Mouse (Mus musculus) intestine, embryonic 16.5 days (tissue): ENCODE results near the gene Dok4. TPM values are rescaled to one million over a fixed set of nuclear protein-coding genes. Genes with fewer than 3 reads are reported as not detected.
A peak's percentile ranks its signal among the peaks of the same experiment; 100 is the strongest.

ENCODE experiments used
- ATAC-seq: fragments of 200-750 bp; cut with Nextera tagmentation; 2 replicates; pipeline ENCODE4 v1.8.0; 2017; ENCODE audit warnings: moderate TSS enrichment, moderate library complexity
- H3K27ac ChIP-seq: fragments of 300-500 bp; sonication (generic); 2 replicates; pipeline ENCODE4 v1.5.1; 2014; ENCODE audit warnings: mild to moderate bottlenecking, low read length
- H3K27me3 ChIP-seq: fragments of 300-500 bp; sonication (generic); replicated peaks from 2 replicates; pipeline ENCODE4 v1.6.1; 2014; ENCODE audit warnings: low read length, control low read depth, mixed read lengths; ENCODE audit not compliant: control insufficient read depth, insufficient read depth
- H3K36me3 ChIP-seq: fragments of 300-500 bp; sonication (generic); 2 replicates; pipeline ENCODE4 v1.6.1; 2014; ENCODE audit warnings: low read length, control low read depth; ENCODE audit not compliant: control insufficient read depth, insufficient read depth
- H3K4me1 ChIP-seq: fragments of 300-500 bp; sonication (generic); 2 replicates; pipeline ENCODE4 v1.6.1; 2014; ENCODE audit warnings: low read length, control low read depth, mixed read lengths; ENCODE audit not compliant: control insufficient read depth, insufficient read depth
- H3K4me2 ChIP-seq: fragments of 300-500 bp; sonication (generic); 2 replicates; pipeline ENCODE4 v1.6.1; 2014; ENCODE audit warnings: low read depth, low read length, control low read depth
- H3K4me3 ChIP-seq: fragments of 300-500 bp; sonication (generic); 2 replicates; pipeline ENCODE4 v1.5.1; 2014; ENCODE audit warnings: mild to moderate bottlenecking, low read length
- H3K9ac ChIP-seq: fragments of 300-500 bp; sonication (generic); 2 replicates; pipeline ENCODE4 v1.6.1; 2014; ENCODE audit warnings: low read depth, low read length
- H3K9me3 ChIP-seq: fragments of 300-500 bp; sonication (generic); 2 replicates; pipeline ENCODE4 v1.6.1; 2016; ENCODE audit warnings: low read length, control low read depth; ENCODE audit not compliant: control insufficient read depth
- WGBS: fragments of 180-500 bp; shearing (Covaris S2); extraction: QIAGEN DNeasy Blood & Tissue Kit; methylation state at CpG from one replicate; pipeline ENCODE4 v1.1.7; 2014; 5-methylcytosine and 5-hydroxymethylcytosine counted together
- polyA plus RNA-seq: library from polyadenylated mRNA; unstranded; fragments of >200 nt; fragmentation: Nextera tagmentation; extraction: Ambion mirVana; gene quantifications from 2 replicates; pipeline ENCODE4 v1.2.1, GENCODE M21; 2015

Gene Dok4
- polyA plus RNA-seq, 1 experiment from 2014 or later, result 49.6 TPM

DNA sequence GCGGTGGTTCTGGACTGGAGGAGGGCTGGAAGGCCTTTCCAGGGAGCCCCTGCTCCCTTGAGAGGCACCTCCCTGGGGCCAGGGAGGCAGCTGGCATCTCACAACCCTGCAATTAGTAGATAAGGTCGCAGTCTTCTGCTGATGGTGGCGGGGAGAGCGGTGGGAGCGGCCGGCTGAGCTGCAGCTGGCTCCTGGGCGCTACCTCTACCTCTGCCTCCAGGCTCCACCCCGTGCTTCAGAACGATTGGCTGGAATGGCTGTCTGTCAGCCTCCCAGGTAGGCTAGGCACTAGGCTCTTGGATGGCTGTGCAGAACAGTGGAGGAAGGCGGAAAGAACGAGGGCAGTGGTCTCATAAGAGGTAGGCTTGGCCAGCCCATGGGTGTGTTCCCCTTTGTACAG is 23.1 kb upstream of the Dok4 start:
- H3K4me1 ChIP-seq, result peaks cover 41% of the 10 kb centered on the region
- peak overlapping the region; percentile 79 for H3K27ac ChIP-seq

DNA sequence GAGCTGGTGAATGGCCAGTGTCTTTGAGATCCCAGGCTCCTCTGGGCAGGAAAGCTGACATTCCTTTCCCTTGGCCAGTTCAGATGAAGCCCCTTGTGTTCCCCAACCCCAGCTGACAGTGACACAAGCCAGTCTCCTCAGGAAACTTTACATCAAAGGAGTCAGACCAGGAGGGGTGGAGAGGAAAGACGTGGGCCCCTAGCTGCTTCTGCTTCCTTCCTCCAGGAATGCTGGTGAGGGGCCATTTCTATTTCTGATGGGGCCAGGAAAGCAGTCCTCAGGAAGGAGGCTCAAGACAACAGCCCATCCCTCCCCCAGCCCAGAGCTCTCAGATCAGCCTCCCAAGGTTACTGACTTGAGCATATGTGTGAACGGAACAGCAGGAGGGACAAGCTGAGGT is 16.8 kb upstream of the Dok4 start:
- ATAC-seq, result peak; percentile 30
- H3K36me3 ChIP-seq, result no peaks in the 10 kb centered on the region
- H3K27me3 ChIP-seq, result no peaks in the 10 kb centered on the region
- H3K4me3 ChIP-seq, result no peak overlapping the region
- 34% methylated on average over 2 of the region's 2 CpGs for WGBS
- no peak overlapping the region for H3K4me2 ChIP-seq
- no peaks in the 10 kb centered on the region for H3K9me3 ChIP-seq
- peaks cover 4% of the 10 kb centered on the region; the same call in 1 of the 2 replicates for H3K4me1 ChIP-seq
- H3K27ac ChIP-seq, result no peak overlapping the region
- no peak overlapping the region for H3K9ac ChIP-seq

More for the DNA sequence above, 23.1 kb upstream of the Dok4 start:
- Histone ChIP-seq H3K4me2 (peak overlapping the region; percentile 46), H3K27me3 (no peaks in the 10 kb centered on the region), H3K36me3 (no peaks in the 10 kb centered on the region), H3K9ac (peak overlapping the region; percentile 25; the same call in 1 of the 2 replicates), H3K9me3 (no peaks in the 10 kb centered on the region), H3K4me3 (peak overlapping the region; percentile 26)
- WGBS, result 14% methylated on average over 11 of the region's 11 CpGs
- peak; percentile 95 for ATAC-seq

DNA sequence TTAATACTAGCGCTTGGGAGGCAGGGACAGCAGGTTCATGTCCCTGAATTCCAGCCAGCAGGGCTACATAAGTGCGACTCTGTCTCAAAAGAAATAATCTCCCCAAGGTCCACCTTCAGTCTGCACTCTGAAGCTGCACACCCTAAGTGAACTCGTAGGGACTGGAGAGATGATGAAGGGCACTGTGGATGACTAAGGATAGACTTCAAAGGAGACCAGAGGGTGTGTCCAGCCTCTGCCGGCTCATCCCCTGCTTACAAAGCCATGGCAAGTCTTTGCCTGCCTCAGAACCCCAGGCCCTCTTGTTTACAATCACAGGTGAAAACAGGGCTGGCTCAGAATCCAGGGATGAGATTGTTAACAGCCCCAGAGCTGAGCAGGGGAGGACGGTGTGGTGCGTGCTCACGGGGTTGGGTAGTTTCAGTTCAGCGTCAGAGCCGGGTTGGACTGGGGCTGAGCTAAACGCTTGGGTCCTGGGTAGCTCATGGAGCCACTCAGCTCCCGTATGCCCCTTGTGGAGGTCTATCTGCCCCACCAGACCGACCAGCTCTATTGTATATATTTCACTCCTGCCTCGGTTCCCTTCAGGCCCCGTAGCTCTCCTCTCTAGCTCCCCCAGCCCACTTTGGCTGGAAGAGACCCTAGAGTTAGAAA is 12.4 kb upstream of the Dok4 start:
- Histone ChIP-seq H3K9ac (no peak overlapping the region), H3K27me3 (no peaks in the 10 kb centered on the region), H3K4me1 (no peaks in the 10 kb centered on the region), H3K9me3 (no peaks in the 10 kb centered on the region), H3K4me2 (peak overlapping the region; percentile 2; the same call in 1 of the 2 replicates), H3K27ac (no peak overlapping the region), H3K4me3 (no peak overlapping the region), H3K36me3 (no peaks in the 10 kb centered on the region)
- 26% methylated on average over 14 of the region's 14 CpGs for WGBS
- ATAC-seq, result no peak

DNA sequence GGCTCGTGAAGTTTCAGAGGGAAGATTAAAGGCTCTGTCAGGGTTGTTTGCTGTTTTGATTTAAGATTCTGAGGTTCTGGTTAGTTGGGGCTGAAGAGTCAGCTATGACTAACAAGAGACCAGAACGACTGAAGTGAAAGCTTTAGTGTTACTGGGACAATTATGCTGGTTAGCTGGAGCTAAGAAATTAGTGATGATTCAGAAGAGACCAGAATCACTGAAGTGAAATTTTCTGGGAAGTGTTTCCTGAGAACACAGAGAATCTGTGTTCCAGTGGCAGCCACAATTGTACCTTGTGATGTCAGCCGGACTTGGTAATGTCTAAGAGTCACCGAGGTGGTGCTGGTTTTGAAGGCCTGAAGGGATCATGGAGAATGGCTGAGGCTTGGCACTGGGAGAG is 4.6 kb upstream of the Dok4 start:
- ATAC-seq, result no peak
- 61% methylated on average over 4 of the region's 4 CpGs for WGBS
- peaks cover 6% of the 10 kb centered on the region for H3K4me1 ChIP-seq

DNA sequence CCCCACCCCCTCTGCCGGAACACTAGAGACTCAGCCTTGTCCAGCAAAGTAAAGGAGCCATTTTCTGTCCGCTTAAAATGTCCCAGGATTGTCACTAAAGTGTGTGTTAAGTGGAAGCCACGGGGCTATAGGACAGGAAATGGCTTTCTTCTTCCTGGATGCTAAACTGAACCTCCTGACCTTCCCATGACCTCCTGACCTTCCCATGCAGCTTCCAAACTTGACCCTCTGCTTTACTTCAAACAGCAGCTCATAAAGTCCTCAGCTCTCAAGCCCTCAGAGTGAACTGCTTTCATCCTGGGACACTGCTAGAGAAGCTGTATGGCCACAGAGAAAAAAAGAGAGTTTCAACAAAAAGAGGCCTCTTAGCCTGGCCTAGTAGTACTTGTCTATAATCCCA is 690 bp upstream of the Dok4 start:
- Histone ChIP-seq H3K9ac (0 out of 2 replicates have a peak overlapping the region, but pooled peaks have one; percentile 83), H3K27ac (peak overlapping the region; percentile 57; the same call in 1 of the 2 replicates), H3K27me3 (no peaks in the 10 kb centered on the region), H3K4me2 (peak overlapping the region; percentile 88), H3K4me1 (peaks cover 33% of the 10 kb centered on the region), H3K4me3 (no peak overlapping the region), H3K36me3 (no peaks in the 10 kb centered on the region), H3K9me3 (no peaks in the 10 kb centered on the region)
- WGBS, result 47% methylated on average over 3 of the region's 3 CpGs
- no peak for ATAC-seq

More for the DNA sequence above, 4.6 kb upstream of the Dok4 start:
- Histone ChIP-seq H3K9me3 (no peaks in the 10 kb centered on the region), H3K9ac (no peak overlapping the region), H3K36me3 (no peaks in the 10 kb centered on the region), H3K4me2 (no peak overlapping the region), H3K27ac (no peak overlapping the region), H3K4me3 (no peak overlapping the region), H3K27me3 (no peaks in the 10 kb centered on the region)

DNA sequence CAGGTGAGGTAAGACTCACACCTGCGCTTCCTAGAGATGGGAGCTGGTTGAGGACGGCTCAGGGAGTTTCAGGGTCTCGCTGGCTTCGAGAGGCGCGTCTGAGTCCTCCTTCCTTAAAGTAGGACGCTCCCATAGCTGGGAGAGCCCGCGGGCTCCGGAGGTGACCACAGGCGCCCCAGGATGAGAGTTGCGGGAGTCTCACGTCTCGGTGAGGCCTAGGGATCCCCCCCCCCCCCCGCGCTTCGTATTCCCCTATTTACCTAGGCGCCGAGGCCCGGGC is 319 bp downstream of the Dok4 start:
- H3K4me2 ChIP-seq, result peak overlapping the region; percentile 88
- no peaks in the 10 kb centered on the region for H3K9me3 ChIP-seq
- WGBS, result 0% methylated on average over 14 of the region's 20 CpGs
- no peaks in the 10 kb centered on the region for H3K27me3 ChIP-seq
- H3K9ac ChIP-seq, result peak overlapping the region; percentile 83
- H3K27ac ChIP-seq, result peak overlapping the region; percentile 89
- no peaks in the 10 kb centered on the region for H3K36me3 ChIP-seq
- H3K4me1 ChIP-seq, result peaks cover 39% of the 10 kb centered on the region
- ATAC-seq, result no peak; the same call in 1 of the 2 replicates
- peak overlapping the region; percentile 75 for H3K4me3 ChIP-seq

DNA sequence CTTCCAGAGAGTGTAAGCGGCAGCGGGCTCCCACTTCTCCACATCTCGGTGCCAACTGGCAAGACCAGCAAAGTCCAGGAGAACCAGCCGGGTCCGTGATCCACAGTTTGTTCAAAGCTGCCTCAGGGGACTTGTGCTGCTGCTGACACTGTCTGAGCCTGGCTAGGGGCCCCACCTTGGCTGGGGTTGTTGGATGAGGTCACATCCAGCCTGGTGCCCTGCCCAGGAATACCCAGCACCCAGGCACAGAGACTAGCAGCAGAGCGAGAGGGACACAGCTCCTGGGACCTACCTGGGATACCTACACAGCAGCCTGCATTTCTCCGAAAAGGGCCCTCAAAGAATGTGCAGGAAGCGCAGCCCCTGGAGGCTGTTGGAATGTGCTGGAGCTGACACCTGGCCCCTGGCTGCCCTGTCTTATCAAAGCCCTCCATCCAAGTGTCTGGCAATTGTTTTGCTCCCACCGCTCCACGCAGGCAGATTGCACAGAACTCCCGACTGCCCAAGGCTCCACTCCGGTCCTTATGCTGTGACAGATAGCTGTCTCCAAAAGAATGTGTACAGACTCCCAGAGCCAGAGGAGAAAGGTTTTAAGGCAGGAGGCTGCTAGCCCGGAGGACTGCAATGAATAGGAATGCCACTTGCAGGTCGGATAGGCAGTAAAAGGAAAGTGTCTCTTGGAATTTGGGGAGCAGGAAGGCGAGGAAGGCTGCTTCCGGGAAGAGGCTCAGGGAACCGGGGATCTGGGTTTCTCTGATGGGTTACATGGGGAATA is 847 bp downstream of the Dok4 start:
- H3K4me3 ChIP-seq, result peak overlapping the region; percentile 75
- no peaks in the 10 kb centered on the region for H3K9me3 ChIP-seq
- H3K9ac ChIP-seq, result peak overlapping the region; percentile 83
- no peaks in the 10 kb centered on the region for H3K36me3 ChIP-seq
- H3K27ac ChIP-seq, result peak overlapping the region; percentile 89
- H3K27me3 ChIP-seq, result no peaks in the 10 kb centered on the region
- H3K4me1 ChIP-seq, result peaks cover 44% of the 10 kb centered on the region
- WGBS, result 14% methylated on average over 17 of the region's 17 CpGs
- ATAC-seq, result no peak
- peak overlapping the region; percentile 88 for H3K4me2 ChIP-seq

DNA sequence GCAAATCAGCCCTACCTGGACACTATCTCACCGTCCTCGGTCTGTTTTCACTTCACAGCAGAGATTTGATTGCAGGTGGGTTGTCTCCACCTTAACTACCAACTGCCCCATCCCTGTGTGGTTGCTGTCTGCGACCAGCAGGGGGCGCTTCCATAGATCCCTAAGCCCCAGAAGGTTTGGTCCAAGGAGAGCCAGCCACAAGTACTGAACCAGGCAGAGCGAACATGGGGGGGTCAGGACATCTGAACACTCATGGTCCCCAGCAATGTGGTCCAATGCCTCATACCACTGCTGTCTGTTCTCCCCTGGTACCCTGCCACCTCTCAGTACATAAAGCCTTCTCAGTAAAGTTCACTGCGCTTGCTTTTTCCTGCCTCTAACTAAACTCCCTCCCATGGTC is 1.8 kb downstream of the Dok4 start:
- 11% methylated on average over 6 of the region's 6 CpGs for WGBS
- Histone ChIP-seq H3K4me1 (peaks cover 53% of the 10 kb centered on the region), H3K9me3 (no peaks in the 10 kb centered on the region), H3K27me3 (no peaks in the 10 kb centered on the region), H3K4me3 (peak overlapping the region; percentile 75), H3K9ac (peak overlapping the region; percentile 83), H3K36me3 (no peaks in the 10 kb centered on the region), H3K4me2 (peak overlapping the region; percentile 88), H3K27ac (peak overlapping the region; percentile 13; the same call in 1 of the 2 replicates)
- no peak; the same call in 1 of the 2 replicates for ATAC-seq

DNA sequence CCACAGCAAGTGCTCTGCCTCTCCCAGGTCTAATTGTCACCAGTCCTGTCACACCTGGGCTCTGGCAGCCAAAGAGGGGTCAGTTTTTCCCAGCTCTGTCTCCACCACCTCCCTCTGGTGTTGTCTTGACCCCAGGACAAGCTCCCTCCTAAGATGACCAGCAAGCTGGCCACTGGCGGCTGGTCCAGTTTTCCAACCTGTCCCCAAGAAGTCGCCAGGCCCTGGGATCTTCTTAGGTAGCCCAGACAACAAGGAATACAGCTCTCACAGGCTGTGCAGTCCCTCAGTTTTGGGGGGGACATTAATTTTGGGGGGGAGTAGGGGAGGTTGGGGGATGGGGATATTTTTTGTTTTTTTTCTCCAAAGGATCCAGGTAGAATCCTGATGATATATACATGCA is 3.6 kb downstream of the Dok4 start:
- Histone ChIP-seq H3K36me3 (0 out of 2 replicates have a peak, but pooled peaks cover 5% of the 10 kb centered on the region), H3K4me1 (peaks cover 64% of the 10 kb centered on the region), H3K27me3 (no peaks in the 10 kb centered on the region), H3K4me3 (peak overlapping the region; percentile 59), H3K27ac (peak overlapping the region; percentile 92), H3K9me3 (no peaks in the 10 kb centered on the region), H3K4me2 (peak overlapping the region; percentile 96), H3K9ac (peak overlapping the region; percentile 70)
- no peak for ATAC-seq
- 88% methylated on average over 2 of the region's 2 CpGs for WGBS
